Mouse (Mus musculus) ES-Bruce4 (cell line): ENCODE data around the gene Ccdc88c.

Experiments used
- CTCF ChIP-seq: IDR thresholded peaks from one replicate; pipeline ENCODE4 v1.8.1; 2011; ENCODE audit warnings: low read depth, low read length
- EP300 ChIP-seq: IDR thresholded peaks from 2 replicates; pipeline ENCODE4 v1.6.1; 2011; ENCODE audit warnings: low read depth, low read length; ENCODE audit not compliant: insufficient read depth
- POLR2A ChIP-seq: IDR thresholded peaks from one replicate; pipeline ENCODE4 v1.8.1; 2011; ENCODE audit warnings: low read length; ENCODE audit not compliant: insufficient read depth

DNA sequence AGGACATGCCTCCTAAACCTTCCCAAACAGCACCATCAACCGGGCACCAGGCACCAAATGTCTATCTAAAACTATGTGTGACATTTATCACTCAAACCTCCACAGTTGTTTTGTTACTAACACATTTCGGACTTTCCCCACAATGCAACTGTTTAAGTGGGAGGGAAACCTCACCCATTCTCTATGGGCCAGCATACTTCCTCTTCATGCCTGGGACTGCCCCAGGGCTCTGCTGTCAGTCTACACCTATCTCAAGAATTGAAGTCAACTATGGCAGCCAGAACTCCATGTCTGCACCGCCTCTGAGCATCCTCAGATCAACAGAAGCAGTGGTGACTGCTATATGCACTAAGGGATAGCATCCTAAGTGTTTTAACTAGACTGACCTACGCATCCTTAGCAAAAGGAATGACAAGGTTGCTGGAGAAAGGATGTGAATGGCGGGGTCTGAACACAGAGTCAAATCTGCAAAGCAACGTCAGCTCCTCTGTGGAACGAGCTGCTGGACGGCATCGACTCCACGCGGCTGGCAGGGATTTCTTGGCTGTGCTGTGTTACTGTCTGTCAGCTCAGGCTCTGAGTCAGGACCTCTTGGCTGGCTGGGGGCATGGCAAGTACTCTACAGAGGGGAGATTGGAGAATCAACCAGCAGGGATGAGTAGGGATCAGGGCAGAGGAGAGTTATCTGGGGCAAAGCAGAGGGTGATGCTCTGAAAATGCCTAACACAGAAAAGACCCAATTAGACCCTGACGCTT is 23.0 kb downstream of the Ccdc88c start:
- TF ChIP-seq POLR2A (no peak), CTCF (no peak), EP300 (no peak)
